Mouse (Mus musculus): ENCODE measurements around the gene Pglyrp2.

GRCm38 (mm10) chr17:32368991-32369578 is 54.9 kb downstream of the Pglyrp2 start:
- TF ChIP-seq POLR2A (IDR thresholded peaks at IDR 0.05; ENCODE audit: control insufficient read depth, extremely low read depth, insufficient read depth, low read length, poor library complexity) (no peak), CTCF (IDR thresholded peaks at IDR 0.05; ENCODE audit: borderline replicate concordance, control insufficient read depth, extremely low read depth, insufficient read depth, low read length, poor library complexity) (no peak)

Data from thymus, adult 2 months (tissue).